Mouse (Mus musculus): ENCODE results near the gene Nostrin. TPM values are rescaled to one million over a fixed set of nuclear protein-coding genes. Genes with fewer than 3 reads are reported as not detected.

Nostrin gene
- polyA plus RNA-seq, 1 experiment from 2014 or later: 4.5 TPM

DNA sequence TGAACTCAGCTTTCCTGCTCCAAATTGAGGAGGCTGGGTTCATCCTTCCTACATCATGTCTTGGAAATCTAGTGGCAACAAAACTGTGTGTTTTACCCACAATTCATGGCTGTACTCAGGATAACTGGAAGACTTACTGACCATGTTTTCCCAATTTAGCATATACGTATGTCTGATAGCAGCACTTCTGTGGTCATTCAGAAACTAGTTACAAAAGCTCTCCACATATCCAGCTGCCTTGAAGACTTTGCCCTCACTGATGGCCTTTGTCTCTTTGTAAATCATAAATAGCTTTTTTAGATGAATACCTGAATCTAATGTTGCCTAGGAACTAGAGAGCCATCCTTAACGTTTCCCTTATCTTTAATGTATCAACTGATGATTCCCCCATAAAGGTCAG lies 94.5 kb downstream of the Nostrin start:
- WGBS: 78% methylated on average over 2 of the region's 2 CpGs
- no peak overlapping the region for H3K4me3 ChIP-seq
- H3K27ac ChIP-seq: no peak overlapping the region
- H3K9me3 ChIP-seq (replicated peaks): no peaks in the 10 kb centered on the region
- H3K4me1 ChIP-seq (replicated peaks): no peaks in the 10 kb centered on the region
- no peak overlapping the region for H3K9ac ChIP-seq
- H3K27me3 ChIP-seq: no peaks in the 10 kb centered on the region
- H3K4me2 ChIP-seq: no peak overlapping the region
- ATAC-seq (replicated peaks; ENCODE audit: insufficient number of reproducible peaks, insufficient read depth, low FRiP score, low read depth): no peak
- H3K36me3 ChIP-seq: no peaks in the 10 kb centered on the region

GRCm38 (mm10) chr2:69232101-69232500 lies 96.5 kb downstream of the Nostrin start:
- Histone ChIP-seq H3K27me3 (no peaks in the 10 kb centered on the region), H3K36me3 (no peaks in the 10 kb centered on the region), H3K4me1 (replicated peaks) (no peaks in the 10 kb centered on the region), H3K9me3 (replicated peaks) (no peaks in the 10 kb centered on the region), H3K9ac (no peak overlapping the region), H3K4me3 (no peak overlapping the region), H3K27ac (no peak overlapping the region), H3K4me2 (no peak overlapping the region)
- no peak for ATAC-seq (replicated peaks; ENCODE audit: insufficient number of reproducible peaks, insufficient read depth, low FRiP score, low read depth)

- Histone ChIP-seq H3K4me3 (no peak overlapping the region), H3K9ac (no peak overlapping the region), H3K4me1 (replicated peaks) (no peaks in the 10 kb centered on the region), H3K27me3 (no peaks in the 10 kb centered on the region), H3K36me3 (no peaks in the 10 kb centered on the region), H3K9me3 (replicated peaks) (no peaks in the 10 kb centered on the region), H3K4me2 (no peak overlapping the region), H3K27ac (no peak overlapping the region)
- 83% methylated on average over 5 of the region's 5 CpGs for whole genome bisulfite sequencing
- ATAC-seq (replicated peaks; ENCODE audit: insufficient number of reproducible peaks, insufficient read depth, low FRiP score, low read depth): no peak
Measured at GRCm38 (mm10) chr2:69234976-69235678, 99.5 kb downstream of the Nostrin start.

Other genes with a start within 250 kb of the Nostrin start
- 126 and 133 TPM in 2 replicates for gene Spc25, start 70.4 kb downstream of the Nostrin start, polyA plus RNA-seq (2015; fragmentation: Nextera tagmentation; extraction: Ambion mirVana)
- gene G6pc2, start 75.3 kb downstream of the Nostrin start, polyA plus RNA-seq (2015; fragmentation: Nextera tagmentation; extraction: Ambion mirVana): not detected in 2 replicates
- 0.13 TPM in 1 of 2 replicates, not detected in the other for gene Abcb11, start 206.8 kb downstream of the Nostrin start, polyA plus RNA-seq (2015; fragmentation: Nextera tagmentation; extraction: Ambion mirVana)
- gene Dhrs9, start 244.6 kb downstream of the Nostrin start, polyA plus RNA-seq (2015; fragmentation: Nextera tagmentation; extraction: Ambion mirVana): 0.04 and 0.10 TPM in 2 replicates